Mouse (Mus musculus) heart, embryonic 12.5 days (tissue): ENCODE data around the gene Phactr1. TPM values are rescaled to one million over a fixed set of nuclear protein-coding genes. Genes with fewer than 3 reads are reported as not detected.

Experiments used
- ATAC-seq: fragments of 200-750 bp; cut with Nextera tagmentation; 2 replicates; pipeline ENCODE4 v1.8.0; 2017; ENCODE audit warnings: moderate TSS enrichment, moderate library complexity; ENCODE audit not compliant: insufficient number of reproducible peaks, low FRiP score
- H3K27ac ChIP-seq: fragments of 300-500 bp; sonication (generic); 2 replicates; pipeline ENCODE4 v1.5.1; 2016; ENCODE audit warnings: mild to moderate bottlenecking, moderate library complexity; ENCODE audit not compliant: poor library complexity, severe bottlenecking
- H3K27me3 ChIP-seq: fragments of 300-500 bp; sonication (generic); replicated peaks from 2 replicates; pipeline ENCODE4 v1.6.1; 2016; ENCODE audit warnings: mild to moderate bottlenecking, moderate library complexity
- H3K36me3 ChIP-seq: fragments of 300-500 bp; sonication (generic); 2 replicates; pipeline ENCODE4 v1.6.1; 2016; ENCODE audit warnings: mild to moderate bottlenecking, moderate library complexity
- H3K4me1 ChIP-seq: fragments of 300-500 bp; sonication (generic); replicated peaks from 2 replicates; pipeline ENCODE4 v1.6.1; 2016; ENCODE audit warnings: mild to moderate bottlenecking
- H3K4me2 ChIP-seq: fragments of 300-500 bp; sonication (generic); 2 replicates; pipeline ENCODE4 v1.6.1; 2016; ENCODE audit warnings: mild to moderate bottlenecking, moderate library complexity
- H3K4me3 ChIP-seq: fragments of 300-500 bp; sonication (generic); 2 replicates; pipeline ENCODE4 v1.5.1; 2016; ENCODE audit warnings: mild to moderate bottlenecking
- H3K9ac ChIP-seq: fragments of 300-500 bp; sonication (generic); 2 replicates; pipeline ENCODE4 v1.6.1; 2016; ENCODE audit warnings: mild to moderate bottlenecking, moderate library complexity
- H3K9me3 ChIP-seq: fragments of 300-500 bp; sonication (generic); replicated peaks from 2 replicates; pipeline ENCODE4 v1.6.1; 2016; ENCODE audit warnings: mild to moderate bottlenecking, moderate library complexity
- WGBS: fragments of 180-500 bp; shearing (Covaris S2); methylation state at CpG from one replicate; pipeline ENCODE4 v1.1.7; 2016; 5-methylcytosine and 5-hydroxymethylcytosine counted together
- polyA plus RNA-seq: library from polyadenylated mRNA; unstranded; fragments of >200 nt; fragmentation: Nextera tagmentation; extraction: Ambion mirVana; gene quantifications from 2 replicates; pipeline ENCODE4 v1.2.1, GENCODE M21; 2016

Gene Phactr1
- polyA plus RNA-seq, 1 experiment from 2014 or later: 4.7 TPM

DNA sequence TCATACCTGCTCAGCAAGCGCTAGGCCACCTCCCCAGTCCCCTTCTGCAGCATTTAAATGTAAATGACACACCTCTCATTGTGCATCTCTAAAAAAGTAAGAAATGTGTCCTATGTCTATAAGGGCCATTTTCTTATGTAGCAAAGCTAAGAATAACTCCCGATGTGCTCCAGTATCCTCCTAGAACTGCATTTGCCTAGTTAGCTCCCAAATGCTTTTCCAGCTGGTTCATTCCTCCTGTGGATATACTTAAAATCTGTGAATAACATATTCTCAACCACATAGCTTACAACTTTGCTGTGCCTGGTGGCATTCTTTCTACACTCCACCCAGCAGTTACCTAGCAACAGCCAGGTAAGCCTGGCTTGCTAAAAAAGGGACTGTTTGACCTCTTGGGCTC lies 349.8 kb downstream of the Phactr1 start:
- 79% methylated on average over 2 of the region's 2 CpGs for WGBS
- H3K36me3 ChIP-seq: no peaks in the 10 kb centered on the region
- H3K4me2 ChIP-seq: no peak overlapping the region
- H3K9me3 ChIP-seq: peaks cover 5% of the 10 kb centered on the region; the same call in 1 of the 2 replicates
- no peaks in the 10 kb centered on the region for H3K4me1 ChIP-seq
- H3K27ac ChIP-seq: no peak overlapping the region
- H3K9ac ChIP-seq: no peak overlapping the region
- H3K27me3 ChIP-seq: no peaks in the 10 kb centered on the region
- no peak overlapping the region for H3K4me3 ChIP-seq
- ATAC-seq: no peak

DNA sequence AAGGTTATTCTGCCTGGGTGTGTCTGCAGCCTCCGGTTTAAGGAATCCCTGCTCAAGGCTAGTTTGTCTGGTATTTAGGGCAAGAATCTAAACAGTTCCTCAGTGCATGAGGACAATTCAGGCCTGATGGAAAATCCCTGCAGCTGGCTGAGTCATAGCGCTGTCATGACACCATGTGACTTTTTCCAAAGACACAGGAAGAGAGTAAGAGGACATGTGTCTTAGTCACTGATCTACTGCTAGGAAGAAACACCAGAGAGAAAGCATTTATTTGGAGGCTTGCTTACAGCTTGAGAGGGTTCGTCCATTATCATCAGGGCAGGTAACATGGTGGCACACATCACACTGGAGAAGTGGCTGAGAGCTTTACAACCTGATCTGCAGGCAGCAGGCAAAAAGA lies 352.0 kb downstream of the Phactr1 start:
- 77% methylated on average over 3 of the region's 3 CpGs for WGBS
- no peak overlapping the region for H3K27ac ChIP-seq
- H3K27me3 ChIP-seq: no peaks in the 10 kb centered on the region
- no peak overlapping the region for H3K4me2 ChIP-seq
- no peak overlapping the region for H3K9ac ChIP-seq
- peaks cover 5% of the 10 kb centered on the region; the same call in 1 of the 2 replicates for H3K9me3 ChIP-seq
- H3K36me3 ChIP-seq: no peaks in the 10 kb centered on the region
- no peak for ATAC-seq
- H3K4me3 ChIP-seq: no peak overlapping the region
- no peaks in the 10 kb centered on the region for H3K4me1 ChIP-seq

DNA sequence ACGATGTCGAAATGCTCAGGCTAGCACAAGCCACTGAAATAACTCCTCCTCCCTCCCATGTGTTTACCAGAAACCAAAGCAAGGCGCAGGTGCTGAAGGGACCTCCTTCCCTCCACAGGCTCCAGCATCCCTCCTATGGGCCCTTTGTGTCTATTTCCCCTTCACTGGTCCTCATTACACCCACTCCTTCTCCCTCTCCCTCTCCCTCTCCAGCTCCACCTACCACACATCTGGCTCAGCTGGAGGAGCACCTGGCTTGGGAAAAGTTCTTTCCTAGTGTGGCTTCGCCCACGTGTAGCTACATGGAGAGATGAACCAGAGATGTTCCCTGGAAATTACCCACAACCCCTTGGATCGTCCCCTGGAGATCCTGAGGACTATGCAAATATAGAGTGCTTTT lies 356.1 kb downstream of the Phactr1 start:
- no peak for ATAC-seq
- Histone ChIP-seq H3K9ac (no peak overlapping the region), H3K9me3 (peaks cover 8% of the 10 kb centered on the region; the same call in 1 of the 2 replicates), H3K4me2 (no peak overlapping the region), H3K36me3 (no peaks in the 10 kb centered on the region), H3K4me3 (no peak overlapping the region), H3K27ac (no peak overlapping the region), H3K27me3 (no peaks in the 10 kb centered on the region), H3K4me1 (no peaks in the 10 kb centered on the region)
- 67% methylated on average over 6 of the region's 6 CpGs for WGBS

DNA sequence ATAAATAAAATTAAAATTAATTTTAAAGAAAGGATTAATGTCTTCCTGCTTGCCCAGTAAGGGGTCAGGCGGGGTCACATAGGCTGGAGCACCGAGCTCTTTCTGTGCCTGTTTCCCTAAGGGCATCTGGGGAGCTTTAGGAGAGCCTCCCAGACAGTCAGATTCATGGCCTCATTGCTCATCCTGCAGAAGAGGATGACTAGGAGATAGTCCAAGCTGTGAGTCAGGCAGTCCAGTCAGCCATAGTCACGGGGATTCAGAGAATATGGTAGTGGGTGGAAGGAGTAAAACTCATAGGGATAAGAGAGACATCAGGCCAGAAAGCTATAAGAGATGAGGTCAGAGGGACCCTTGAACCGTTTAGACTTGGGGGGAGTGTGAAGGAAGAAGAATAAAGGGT lies 362.3 kb downstream of the Phactr1 start:
- H3K9ac ChIP-seq: no peak overlapping the region
- no peaks in the 10 kb centered on the region for H3K27me3 ChIP-seq
- no peak overlapping the region for H3K4me3 ChIP-seq
- H3K36me3 ChIP-seq: no peaks in the 10 kb centered on the region
- ATAC-seq: no peak
- H3K9me3 ChIP-seq: peaks cover 4% of the 10 kb centered on the region; the same call in 1 of the 2 replicates
- no peak overlapping the region for H3K27ac ChIP-seq
- no peaks in the 10 kb centered on the region for H3K4me1 ChIP-seq
- no peak overlapping the region for H3K4me2 ChIP-seq
- WGBS: 67% methylated on average over 4 of the region's 4 CpGs

DNA sequence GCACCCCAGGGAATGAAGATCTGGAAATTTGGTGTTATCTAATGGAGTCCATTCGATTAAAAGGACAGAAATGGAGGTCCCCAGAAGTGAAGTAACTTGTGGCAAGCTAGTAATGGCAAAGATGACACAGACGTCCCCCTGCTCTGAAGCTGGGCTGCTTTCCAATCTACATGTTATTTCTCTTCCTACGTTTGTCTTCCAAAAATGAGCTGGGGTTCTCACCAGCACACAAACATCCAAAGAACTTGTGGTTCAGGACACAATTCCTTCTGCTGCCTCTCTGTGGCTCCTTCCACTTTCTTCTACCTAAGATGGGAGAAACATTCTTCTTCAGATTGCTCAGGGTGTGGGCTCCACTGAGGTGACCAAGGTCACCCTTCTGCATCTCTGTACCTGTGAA lies 368.1 kb downstream of the Phactr1 start:
- H3K4me2 ChIP-seq: no peak overlapping the region
- no peaks in the 10 kb centered on the region for H3K36me3 ChIP-seq
- no peak overlapping the region for H3K4me3 ChIP-seq
- ATAC-seq: no peak
- 0 out of 2 replicates have a peak, but pooled peaks cover 3% of the 10 kb centered on the region for H3K9me3 ChIP-seq
- WGBS: 62% methylated on average over 3 of the region's 3 CpGs
- H3K27ac ChIP-seq: no peak overlapping the region
- H3K4me1 ChIP-seq: no peaks in the 10 kb centered on the region
- no peak overlapping the region for H3K9ac ChIP-seq
- no peaks in the 10 kb centered on the region for H3K27me3 ChIP-seq

DNA sequence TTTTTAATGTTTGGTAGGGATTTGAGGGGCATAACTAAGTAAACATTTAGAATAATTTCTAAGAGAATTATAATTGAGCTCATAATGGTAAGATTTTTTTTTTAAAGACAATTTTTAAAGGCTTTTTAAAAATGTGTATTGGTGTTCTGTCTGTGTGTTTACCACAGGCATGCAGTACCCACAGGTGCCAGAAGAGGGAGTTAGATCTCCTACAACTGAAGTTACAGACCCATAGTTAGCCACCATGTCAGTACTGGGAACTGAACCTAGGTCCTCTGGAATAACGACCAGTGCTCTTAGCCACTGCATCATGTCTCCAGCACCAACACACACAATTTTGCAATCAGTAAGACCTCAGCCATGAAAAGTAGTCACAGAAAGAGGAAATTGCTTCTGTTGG lies 372.8 kb downstream of the Phactr1 start:
- Histone ChIP-seq H3K27me3 (no peaks in the 10 kb centered on the region), H3K9ac (no peak overlapping the region), H3K27ac (no peak overlapping the region), H3K4me2 (no peak overlapping the region), H3K4me3 (no peak overlapping the region), H3K36me3 (no peaks in the 10 kb centered on the region), H3K4me1 (no peaks in the 10 kb centered on the region), H3K9me3 (0 out of 2 replicates have a peak, but pooled peaks cover 3% of the 10 kb centered on the region)
- ATAC-seq: no peak
- WGBS: 88% methylated on average over 1 of the region's 1 CpGs

DNA sequence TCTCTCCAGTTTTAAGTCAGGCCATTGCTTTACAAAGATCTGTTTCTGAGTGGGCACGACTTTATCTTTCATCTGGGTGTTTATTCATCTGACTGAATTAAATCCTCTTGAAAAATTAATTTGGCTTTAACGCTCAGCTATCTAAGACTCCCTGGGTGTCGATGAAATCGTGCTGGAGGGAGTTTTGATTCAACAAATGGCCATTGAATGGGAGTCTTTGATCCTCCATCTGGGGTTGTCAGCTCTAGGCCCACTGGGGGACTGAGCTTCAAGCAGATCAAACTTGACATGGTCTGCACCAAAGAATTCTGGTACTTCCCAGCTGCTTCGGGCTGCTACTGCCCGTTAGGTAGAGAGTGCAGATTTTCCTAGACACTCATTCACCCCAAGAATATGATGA lies 374.7 kb downstream of the Phactr1 start:
- Histone ChIP-seq H3K9me3 (0 out of 2 replicates have a peak, but pooled peaks cover 3% of the 10 kb centered on the region), H3K36me3 (no peaks in the 10 kb centered on the region), H3K4me3 (no peak overlapping the region), H3K9ac (no peak overlapping the region), H3K4me2 (no peak overlapping the region), H3K27ac (no peak overlapping the region), H3K4me1 (no peaks in the 10 kb centered on the region), H3K27me3 (no peaks in the 10 kb centered on the region)
- ATAC-seq: no peak
- 40% methylated on average over 6 of the region's 6 CpGs for WGBS

DNA sequence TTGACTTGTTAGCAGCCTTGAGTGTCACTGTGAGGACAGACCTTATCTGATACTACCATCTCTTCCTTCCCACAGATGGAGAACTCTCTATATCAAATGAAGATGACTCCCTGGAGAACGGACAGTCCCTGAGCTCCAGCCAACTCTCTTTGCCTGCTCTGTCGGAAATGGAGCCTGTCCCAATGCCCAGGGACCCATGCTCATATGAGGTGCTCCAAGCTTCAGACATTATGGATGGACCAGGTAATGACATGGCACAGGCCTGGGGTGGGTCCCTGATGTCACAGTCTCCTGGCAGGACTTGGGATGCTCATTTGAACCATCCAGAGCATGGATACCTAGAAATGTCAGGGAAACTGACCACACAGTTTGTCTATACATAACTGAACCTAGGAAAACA lies 376.7 kb downstream of the Phactr1 start:
- no peak for ATAC-seq
- WGBS: 85% methylated on average over 2 of the region's 2 CpGs
- no peak overlapping the region for H3K9ac ChIP-seq

DNA sequence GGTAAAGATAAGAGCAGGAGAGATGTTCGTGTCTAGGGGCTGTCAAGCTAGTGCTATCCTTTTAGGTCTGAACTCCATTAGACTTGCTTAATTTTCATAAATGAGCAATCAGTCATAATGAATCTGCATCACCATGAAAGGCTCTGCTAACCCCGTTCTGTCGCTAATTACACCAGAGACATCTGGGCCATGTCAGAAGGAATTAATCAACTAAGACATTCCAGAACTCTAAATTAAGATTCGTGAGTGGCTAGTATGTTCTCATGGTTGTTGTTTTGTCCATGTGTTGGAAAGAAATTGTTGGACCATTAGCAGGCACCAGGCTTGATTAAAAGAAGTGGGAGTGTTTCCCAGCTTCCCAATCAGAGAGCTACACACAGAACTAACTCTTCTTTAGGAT lies 382.9 kb downstream of the Phactr1 start:
- H3K9ac ChIP-seq: no peak overlapping the region
- H3K36me3 ChIP-seq: no peaks in the 10 kb centered on the region
- H3K4me2 ChIP-seq: no peak overlapping the region
- no peak overlapping the region for H3K4me3 ChIP-seq
- 72% methylated on average over 4 of the region's 4 CpGs for WGBS
- H3K27ac ChIP-seq: no peak overlapping the region
- no peaks in the 10 kb centered on the region for H3K4me1 ChIP-seq
- H3K9me3 ChIP-seq: no peaks in the 10 kb centered on the region
- no peak for ATAC-seq
- H3K27me3 ChIP-seq: no peaks in the 10 kb centered on the region

More for the DNA sequence above, 376.7 kb downstream of the Phactr1 start:
- Histone ChIP-seq H3K27me3 (no peaks in the 10 kb centered on the region), H3K4me3 (no peak overlapping the region), H3K4me2 (no peak overlapping the region), H3K36me3 (no peaks in the 10 kb centered on the region), H3K27ac (no peak overlapping the region), H3K4me1 (no peaks in the 10 kb centered on the region), H3K9me3 (0 out of 2 replicates have a peak, but pooled peaks cover 3% of the 10 kb centered on the region)

DNA sequence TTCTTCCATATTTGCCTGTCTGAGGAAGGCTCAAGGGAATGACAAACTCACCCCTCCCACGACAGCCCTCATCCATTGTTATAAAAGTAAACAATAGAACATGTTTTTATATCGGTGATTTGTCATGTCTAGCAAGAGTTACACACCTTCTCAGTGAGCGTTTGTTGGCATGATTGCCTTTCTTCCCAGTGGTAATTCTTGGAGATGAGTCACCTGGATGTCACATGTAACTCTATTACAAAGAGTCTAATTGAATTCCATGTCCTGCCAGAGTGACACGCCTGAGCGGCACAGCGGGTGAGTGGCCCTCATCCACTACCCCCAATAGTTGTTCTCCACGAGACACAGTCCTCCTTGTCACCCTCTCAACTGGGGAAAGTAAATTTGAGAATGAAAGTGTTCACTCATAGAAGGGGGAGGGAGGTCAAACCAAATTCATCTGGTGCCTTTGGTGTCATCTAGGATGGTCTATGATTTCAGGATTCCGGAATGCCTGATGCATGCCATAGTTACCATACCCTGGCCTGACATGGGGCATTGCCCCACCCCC lies 388.4 kb downstream of the Phactr1 start:
- H3K4me1 ChIP-seq: no peaks in the 10 kb centered on the region
- no peak overlapping the region for H3K4me3 ChIP-seq
- 84% methylated on average over 8 of the region's 8 CpGs for WGBS
- no peak for ATAC-seq
- H3K9ac ChIP-seq: no peak overlapping the region
- no peak overlapping the region for H3K4me2 ChIP-seq
- no peak overlapping the region for H3K27ac ChIP-seq
- H3K36me3 ChIP-seq: no peaks in the 10 kb centered on the region
- no peaks in the 10 kb centered on the region for H3K9me3 ChIP-seq
- no peaks in the 10 kb centered on the region for H3K27me3 ChIP-seq

DNA sequence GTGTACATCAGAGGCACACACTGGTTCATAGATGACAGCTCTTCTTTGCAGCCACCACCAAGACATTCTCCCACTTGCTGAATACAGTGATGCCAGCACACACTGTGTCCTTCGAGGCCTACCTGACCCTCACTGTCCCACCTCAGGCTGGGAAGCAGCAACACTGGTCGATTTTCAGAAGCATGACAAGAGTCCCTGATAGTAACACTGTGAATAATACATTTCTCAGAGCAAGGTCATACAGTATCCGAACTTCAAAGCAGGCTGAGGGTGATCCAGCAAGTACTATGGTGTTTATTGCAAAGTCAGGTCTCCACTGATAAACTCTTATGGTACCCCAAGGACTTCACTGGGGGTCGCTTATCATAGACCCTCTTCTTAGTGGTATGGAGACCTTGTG lies 390.1 kb downstream of the Phactr1 start:
- Histone ChIP-seq H3K4me1 (no peaks in the 10 kb centered on the region), H3K27ac (no peak overlapping the region), H3K9ac (no peak overlapping the region), H3K36me3 (no peaks in the 10 kb centered on the region), H3K9me3 (no peaks in the 10 kb centered on the region), H3K27me3 (no peaks in the 10 kb centered on the region), H3K4me2 (no peak overlapping the region), H3K4me3 (no peak overlapping the region)
- WGBS: 68% methylated on average over 4 of the region's 4 CpGs
- ATAC-seq: no peak

DNA sequence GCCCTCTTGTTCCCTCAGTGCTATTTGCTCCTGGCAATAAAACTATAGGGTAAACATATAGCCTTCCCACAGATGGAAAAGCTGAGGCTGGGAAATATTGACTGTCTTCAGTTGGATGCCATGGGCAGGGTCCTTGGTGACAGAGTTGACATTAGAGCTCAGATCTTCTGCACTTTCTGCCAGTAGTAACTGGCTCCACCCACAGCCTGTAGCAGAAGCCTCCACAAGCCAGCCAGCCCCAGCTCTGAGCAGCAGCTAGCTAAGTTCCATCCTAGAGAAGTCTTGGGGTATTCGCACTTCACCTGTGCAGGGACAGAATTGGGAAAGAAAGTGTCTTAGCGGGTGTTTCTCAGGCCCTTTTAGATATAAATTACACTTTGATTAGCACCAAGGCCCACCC lies 390.5 kb downstream of the Phactr1 start:
- Histone ChIP-seq H3K9me3 (no peaks in the 10 kb centered on the region), H3K36me3 (no peaks in the 10 kb centered on the region), H3K4me2 (no peak overlapping the region), H3K4me3 (no peak overlapping the region), H3K27me3 (no peaks in the 10 kb centered on the region), H3K4me1 (no peaks in the 10 kb centered on the region), H3K27ac (no peak overlapping the region), H3K9ac (no peak overlapping the region)
- ATAC-seq: no peak
- WGBS: 88% methylated on average over 2 of the region's 2 CpGs
